Mouse (Mus musculus) erythroblast, embryonic 14.5 days (primary cell): ENCODE measurements around the gene Panx2.

ENCODE experiments used
- GATA1 ChIP-seq: IDR thresholded peaks from 2 replicates; pipeline ENCODE4 v1.6.1; 2012; ENCODE audit warnings: low read length, inconsistent platforms, mixed read lengths
- TAL1 ChIP-seq: IDR thresholded peaks from 3 replicates; pipeline ENCODE4 v1.6.1; 2012; ENCODE audit warnings: low read length, inconsistent platforms, mixed read lengths

GRCm38 (mm10) chr15:89083906-89084305 is 24.4 kb downstream of the Panx2 start:
- TF ChIP-seq TAL1 (no peak), GATA1 (no peak)
